Mouse (Mus musculus): ENCODE data around the gene Dkk3. TPM values are rescaled to one million over a fixed set of nuclear protein-coding genes. Genes with fewer than 3 reads are reported as not detected.

Gene Dkk3
- polyA plus RNA-seq, 1 experiment: not detected

GRCm38 (mm10) chr7:112074868-112075267 is 84.0 kb downstream of the Dkk3 start:
- no peak for TF ChIP-seq GATA1 (IDR thresholded peaks at IDR 0.05; ENCODE audit: low read length)

Other genes with a start within 250 kb of the Dkk3 start
- 4.2 and 6.7 TPM in 2 replicates for gene Usp47, start 135.6 kb downstream of the Dkk3 start, polyA plus RNA-seq (2012)
- not detected in 2 replicates for gene Mical2, start 66.8 kb upstream of the Dkk3 start, polyA plus RNA-seq (2012)

Data from G1E-ER4 (cell line).